Mouse (Mus musculus) ovary, postnatal 36 days (tissue): ENCODE results near the gene Usp48.
A peak's percentile ranks its signal among the peaks of the same experiment; 100 is the strongest.

ENCODE experiments used
- DNase-seq: peaks from one replicate; pipeline ENCODE4 v3.0.0; 2022; ENCODE audit warnings: low spot score, mixed read lengths

Gene Usp48

DNA sequence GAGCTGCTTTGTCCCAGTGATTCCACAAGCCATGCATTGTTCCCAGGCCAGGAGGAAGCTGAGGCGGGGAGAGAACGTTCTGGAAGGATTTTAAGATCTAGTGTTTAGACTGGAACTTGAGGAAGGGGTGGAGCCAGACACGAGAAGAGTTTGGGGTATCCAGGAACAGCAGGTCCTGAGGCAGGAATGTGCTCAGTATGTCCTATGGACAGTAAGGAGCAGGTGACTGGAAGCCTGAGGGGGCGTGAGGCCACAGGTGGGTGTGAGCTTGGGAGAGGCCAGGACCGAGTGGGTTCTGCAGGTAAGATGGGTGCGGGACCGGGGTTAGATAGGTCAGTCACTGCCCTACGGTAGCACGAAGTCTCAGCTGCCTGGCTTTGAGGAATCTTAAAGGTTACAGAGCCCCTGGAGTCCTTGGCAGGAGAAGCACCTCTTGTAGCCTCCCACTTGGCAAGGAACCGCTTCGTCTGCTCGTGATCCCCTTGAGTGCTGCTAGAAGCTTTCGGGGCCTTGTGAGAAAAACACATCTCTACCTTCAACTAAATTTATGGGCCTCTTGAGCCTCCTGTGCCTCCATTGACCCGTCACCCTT, 93.8 kb downstream of the Usp48 start:
- DNase-seq: no peak

DNA sequence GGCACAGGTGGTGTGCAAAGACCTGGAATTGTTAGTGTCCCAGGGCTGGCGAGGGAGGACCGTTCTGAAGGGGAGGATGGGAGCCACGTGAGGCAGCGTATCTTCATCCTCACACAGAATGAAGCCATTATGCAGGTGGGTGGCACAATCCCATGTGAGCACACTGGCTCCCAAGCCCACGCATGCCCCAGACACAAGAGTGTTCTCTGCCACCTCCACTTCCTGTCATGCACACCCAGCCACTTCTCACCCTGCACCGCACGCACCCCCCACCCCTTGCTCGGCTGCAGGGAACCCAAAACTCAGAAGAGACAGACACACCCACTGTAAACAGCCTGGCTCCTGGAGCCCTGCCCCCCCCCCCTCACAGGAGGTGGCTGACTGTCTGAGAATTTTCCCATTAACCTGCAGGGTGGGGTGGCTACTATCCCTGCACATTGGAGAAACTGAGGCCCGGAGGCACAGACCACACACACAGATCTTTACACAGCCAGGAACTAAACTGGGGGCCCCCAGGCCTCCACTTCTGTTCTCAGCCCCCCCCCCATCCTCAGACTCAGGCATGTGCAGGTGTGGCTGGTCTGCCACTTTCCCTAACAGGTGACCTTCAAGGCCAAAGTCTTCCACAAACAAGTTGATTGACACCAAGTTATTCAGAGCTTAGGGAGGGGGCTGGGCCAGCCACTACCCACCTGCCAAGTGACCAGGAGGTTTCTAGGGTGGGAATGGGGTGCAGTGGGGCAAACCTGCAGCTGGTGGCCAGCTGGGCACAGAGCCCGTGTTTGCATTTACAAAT, 98.8 kb downstream of the Usp48 start:
- DNase-seq: no peak

GRCm38 (mm10) chr4:137695300-137695699, 101.7 kb downstream of the Usp48 start:
- DNase-seq: no peak

- no peak for DNase-seq
Measured at GRCm38 (mm10) chr4:137695900-137696299, 102.3 kb downstream of the Usp48 start.

- no peak for DNase-seq
Measured at GRCm38 (mm10) chr4:137697156-137697885, 103.8 kb downstream of the Usp48 start.

DNA sequence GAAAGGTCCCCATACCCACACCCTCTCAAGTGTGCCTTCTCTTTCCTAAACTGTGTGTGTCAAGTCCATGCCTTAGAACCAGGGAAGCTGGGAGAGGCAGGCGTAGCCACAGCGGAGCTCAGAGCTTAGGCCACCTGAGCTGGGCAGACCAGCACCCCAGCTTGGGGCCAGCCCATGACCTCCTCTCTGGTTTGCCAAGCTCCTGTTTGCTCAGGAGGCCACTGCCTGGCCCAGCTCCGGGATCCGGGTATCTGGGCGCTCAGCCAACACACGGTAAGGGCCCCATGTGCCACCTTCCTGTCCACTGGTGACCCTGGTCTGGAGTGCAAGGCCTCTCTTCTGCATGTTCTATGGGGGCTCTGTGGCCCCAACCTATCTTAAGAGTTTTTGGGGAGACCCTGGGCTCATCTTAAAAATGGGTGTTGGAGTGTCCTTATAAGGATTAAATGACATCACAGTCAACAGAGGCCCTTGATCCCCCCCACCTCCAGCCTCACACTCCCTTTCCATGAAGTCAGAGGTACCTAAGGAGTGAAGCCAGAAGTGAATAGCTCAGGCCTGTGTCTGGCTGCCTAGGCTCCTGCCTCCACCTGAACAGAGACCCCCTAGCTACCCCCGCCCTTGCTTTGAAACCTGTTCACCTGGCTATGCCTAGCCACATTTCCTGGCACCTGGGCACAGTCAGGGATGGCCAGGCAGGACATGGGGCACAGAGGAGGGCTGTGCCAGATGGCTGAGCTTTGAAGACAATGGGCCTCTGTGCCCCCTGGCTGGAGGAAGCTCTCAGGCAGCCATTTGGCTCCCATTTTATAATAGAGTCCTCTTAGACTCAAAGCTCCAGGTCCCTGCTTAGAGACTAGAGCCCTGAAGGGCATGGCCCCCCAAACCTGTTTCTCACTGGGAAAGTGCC, 104.8 kb downstream of the Usp48 start:
- no peak for DNase-seq

DNA sequence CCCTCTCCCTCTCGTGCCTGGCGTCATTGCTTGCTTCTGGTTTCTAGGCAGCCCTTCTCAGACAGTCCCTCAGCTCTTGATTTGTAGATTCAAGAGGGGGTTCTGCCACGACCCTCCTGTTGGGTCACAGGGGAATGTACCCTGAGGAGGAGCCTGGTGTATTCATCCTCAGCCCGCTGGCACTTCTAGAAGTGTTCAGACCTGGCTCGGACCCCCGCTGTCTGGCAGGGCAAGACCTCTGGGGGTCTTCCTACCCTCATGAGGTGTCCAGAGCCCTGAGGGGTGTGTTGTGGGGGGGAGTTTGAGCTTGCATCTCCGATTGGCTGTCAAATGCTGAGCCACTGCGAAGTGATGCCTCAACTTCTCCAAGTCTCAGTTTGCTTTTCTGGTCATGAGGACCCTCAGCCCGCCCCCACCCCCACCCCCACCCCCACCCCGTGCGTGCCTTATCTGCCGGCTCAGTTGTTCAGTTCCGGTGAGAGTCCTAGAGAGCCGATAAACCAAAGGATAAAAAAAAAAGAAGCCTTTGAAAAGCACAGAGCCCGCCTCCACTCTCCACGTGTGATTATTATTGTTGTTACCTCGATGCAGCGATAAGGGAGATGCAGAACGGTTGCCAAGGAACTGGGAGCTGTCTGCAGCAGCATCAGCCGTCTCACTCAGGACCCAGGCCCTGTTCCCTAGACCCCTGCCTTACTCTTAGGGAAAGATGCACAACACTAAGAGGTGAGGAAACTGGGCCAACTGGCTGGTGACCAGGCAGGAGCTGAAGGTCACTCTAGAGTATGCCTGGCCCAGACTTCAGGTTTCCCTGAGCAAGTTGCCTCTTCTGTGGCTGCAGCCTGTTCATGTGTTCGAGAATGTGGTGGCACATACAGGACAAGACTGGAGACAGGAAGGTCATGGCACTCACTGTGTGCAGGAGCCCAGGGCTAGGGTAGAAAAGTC, 106.0 kb downstream of the Usp48 start:
- no peak for DNase-seq

GRCm38 (mm10) chr4:137700960-137701359, 107.4 kb downstream of the Usp48 start:
- DNase-seq: no peak

GRCm38 (mm10) chr4:137703077-137703476, 109.5 kb downstream of the Usp48 start:
- no peak for DNase-seq

- no peak for DNase-seq
Measured at GRCm38 (mm10) chr4:137704561-137704960, 111.0 kb downstream of the Usp48 start.

GRCm38 (mm10) chr4:137705379-137705778, 111.8 kb downstream of the Usp48 start:
- DNase-seq: no peak

DNA sequence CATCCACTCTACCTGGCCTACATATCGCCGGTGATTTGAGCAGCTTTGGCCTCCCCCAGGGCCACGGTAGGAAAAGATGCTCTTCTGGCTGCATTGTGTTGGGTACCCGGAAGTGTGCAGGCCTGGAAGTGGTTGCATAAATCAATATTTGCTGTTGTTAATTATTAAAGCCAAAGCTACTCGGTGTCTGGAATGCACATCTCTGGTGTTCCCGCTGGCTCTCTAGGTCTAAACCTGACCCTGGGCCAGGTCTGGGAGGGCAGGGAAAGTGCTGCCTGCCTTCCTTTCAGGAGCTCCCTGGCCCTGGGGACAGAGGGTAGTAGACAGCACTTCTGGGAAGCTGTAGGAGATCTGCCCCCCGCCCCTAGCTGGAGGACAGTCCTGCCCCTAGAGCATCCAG, 113.0 kb downstream of the Usp48 start:
- DNase-seq: no peak

DNA sequence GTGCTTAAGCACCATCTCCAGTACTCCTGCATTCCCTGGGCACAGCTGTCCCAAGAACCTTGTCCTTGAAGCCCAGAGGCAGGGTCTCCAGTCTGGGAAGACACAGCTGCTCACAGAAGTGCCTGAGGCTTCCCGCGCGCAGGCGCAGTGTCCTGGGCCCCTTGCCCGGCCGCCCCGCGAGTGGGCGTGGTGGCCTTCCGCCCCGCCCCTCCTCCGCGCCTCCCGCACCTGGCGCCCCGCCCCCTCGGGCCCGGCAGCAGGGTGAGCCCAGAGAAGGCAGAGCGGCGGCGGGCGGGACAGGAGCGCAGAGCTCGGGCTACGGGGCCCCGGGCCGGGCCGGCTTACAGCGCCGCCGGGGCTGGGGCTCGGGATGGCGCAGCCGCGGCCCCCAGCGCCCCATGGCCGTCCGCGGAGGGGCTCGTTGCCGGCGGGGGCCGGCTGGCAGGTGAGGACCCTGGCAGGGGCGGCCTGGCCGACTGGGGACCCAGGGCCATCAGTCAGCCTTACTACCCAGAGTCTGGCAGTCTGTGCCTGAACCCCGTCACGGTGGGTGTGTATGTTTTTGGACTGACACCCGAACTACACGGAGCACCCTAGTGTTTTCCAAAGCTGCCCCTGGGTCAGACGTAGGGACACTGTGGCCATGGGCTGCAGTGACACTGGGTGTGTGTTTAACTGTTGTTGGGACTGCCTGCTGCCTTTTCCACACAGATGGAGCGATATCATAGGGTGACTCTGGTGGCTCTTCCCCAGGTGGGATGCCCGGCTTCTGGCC, 113.8 kb downstream of the Usp48 start:
- DNase-seq: peak; percentile 96
